Mouse (Mus musculus) bone marrow, adult 2 months (tissue): ENCODE data around the gene Bpifb5. TPM values are rescaled to one million over a fixed set of nuclear protein-coding genes. Genes with fewer than 3 reads are reported as not detected.
"Not testable (repeated sequence)": the region's sequence is repeated elsewhere in the genome, so short reads cannot be mapped to it uniquely, and the experiment has no call there.

Experiments
- H3K27ac ChIP-seq: fragments of 200-500 bp; 2 replicates; pipeline ENCODE4 v1.5.1; 2012; ENCODE audit warnings: low read depth, mild to moderate bottlenecking, control low read depth, inconsistent platforms, low read length; ENCODE audit not compliant: control insufficient read depth, poor library complexity, insufficient read depth
- H3K4me1 ChIP-seq: fragments of 200-500 bp; 2 replicates; pipeline ENCODE4 v1.6.1; 2011; ENCODE audit warnings: low read length; ENCODE audit not compliant: control insufficient read depth, insufficient read depth
- H3K4me3 ChIP-seq: fragments of 200-500 bp; replicated peaks from 2 replicates; pipeline ENCODE3; 2011; ENCODE audit warnings: mild to moderate bottlenecking, low read depth, low read length, control low read depth; ENCODE audit not compliant: control insufficient read depth
- CTCF ChIP-seq: fragments of 200-500 bp; IDR thresholded peaks from 2 replicates; pipeline ENCODE4 v1.5.1; 2011; ENCODE audit warnings: low read length, control low read depth; ENCODE audit not compliant: control insufficient read depth, insufficient read depth
- POLR2A ChIP-seq: fragments of 200-500 bp; IDR thresholded peaks from 2 replicates; pipeline ENCODE4 v1.6.1; 2011; ENCODE audit warnings: low read depth, mild to moderate bottlenecking, control low read depth, low read length, borderline replicate concordance; ENCODE audit not compliant: control insufficient read depth
- WGBS: fragments of 180-500 bp; shearing (Covaris S2); methylation state at CpG from one replicate; pipeline ENCODE4 v1.1.7; 2018; 5-methylcytosine and 5-hydroxymethylcytosine counted together
- polyA plus RNA-seq: library from polyadenylated mRNA; stranded (reverse); fragments of >200 nt; gene quantifications from 2 replicates; pipeline ENCODE4 v1.2.4, GENCODE M21; 2011; ENCODE audit warnings: low replicate concordance; ENCODE audit not compliant: missing spikeins, insufficient read depth, insufficient read length

The Bpifb5 gene
- 0.79 and 2.1 TPM in 2 replicates for polyA plus RNA-seq

GRCm38 (mm10) chr2:154223265-154223916 lies at the start of gene Bpifb5:
TSS of gene Bpifb5 (plus strand) at chr2:154223742.
- 18% methylated on average over 14 of the region's 14 CpGs for WGBS
- Histone ChIP-seq H3K4me1 (no peaks in the 10 kb centered on the region), H3K4me3 (no peak within 1 kb of the TSS), H3K27ac (no peak within 1 kb of the TSS)
- TF ChIP-seq POLR2A (no peak), CTCF (no peak)

- H3K4me1 ChIP-seq, H3K27ac ChIP-seq, H3K4me3 ChIP-seq: not testable (repeated sequence)
- WGBS, result 76% methylated on average over 7 of the region's 7 CpGs
Measured at GRCm38 (mm10) chr2:154181900-154182299, 41.6 kb upstream of the Bpifb5 start.

- H3K4me1 ChIP-seq, H3K4me3 ChIP-seq, H3K27ac ChIP-seq: not testable (repeated sequence)
- 76% methylated on average over 4 of the region's 4 CpGs for WGBS
Measured at GRCm38 (mm10) chr2:154183061-154183460, 40.5 kb upstream of the Bpifb5 start.

DNA sequence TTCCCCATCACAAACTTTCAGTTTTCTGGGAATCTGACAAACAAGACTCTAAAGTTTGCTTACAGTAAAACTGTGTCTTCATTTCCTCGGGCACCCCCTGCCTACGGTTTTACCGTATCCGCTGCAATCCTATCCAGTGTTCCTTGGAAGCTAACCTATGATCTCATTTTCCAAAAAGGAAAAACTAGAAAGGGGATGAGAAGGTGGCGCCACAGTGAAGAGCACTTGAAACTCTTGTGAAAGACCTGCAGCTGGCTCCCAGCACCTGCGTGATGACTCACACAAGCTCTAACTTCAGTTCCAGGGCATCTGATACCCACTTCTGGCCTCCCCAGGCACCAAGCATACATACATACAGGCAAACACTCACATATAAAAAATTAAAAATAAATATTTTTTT lies 38.2 kb upstream of the Bpifb5 start:
- 77% methylated on average over 6 of the region's 6 CpGs for WGBS
- no peak for TF ChIP-seq CTCF
- no peak for TF ChIP-seq POLR2A
- Histone ChIP-seq H3K27ac (no peak overlapping the region), H3K4me1 (no peaks in the 10 kb centered on the region), H3K4me3 (no peak overlapping the region)

GRCm38 (mm10) chr2:154185748-154186147 lies 37.8 kb upstream of the Bpifb5 start:
- WGBS, result 52% methylated on average over 3 of the region's 3 CpGs
- no peak overlapping the region for H3K4me3 ChIP-seq
- no peaks in the 10 kb centered on the region for H3K4me1 ChIP-seq
- TF ChIP-seq POLR2A (no peak), CTCF (no peak)
- H3K27ac ChIP-seq, result no peak overlapping the region

DNA sequence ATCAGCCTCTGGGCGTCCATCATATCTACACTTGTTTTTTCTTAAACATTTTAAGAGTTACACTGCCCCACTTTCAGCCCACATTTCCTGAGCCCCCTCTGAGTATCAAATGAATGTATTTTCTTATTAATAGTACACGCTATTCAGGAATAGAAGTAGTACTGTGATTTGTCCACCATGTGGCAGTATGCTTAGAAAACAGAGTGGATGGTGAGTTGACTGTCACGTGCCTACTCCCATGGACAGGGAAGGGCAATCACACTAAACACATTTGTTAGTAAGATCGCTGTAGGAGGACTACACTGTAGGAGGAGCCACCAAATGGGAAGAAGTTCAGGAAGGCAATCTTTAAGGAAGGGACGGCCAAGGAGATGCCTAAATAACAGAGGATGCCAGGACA lies 36.1 kb upstream of the Bpifb5 start:
- WGBS, result 29% methylated on average over 5 of the region's 5 CpGs
- H3K4me1 ChIP-seq, result no peaks in the 10 kb centered on the region
- H3K4me3 ChIP-seq, result no peak overlapping the region
- H3K27ac ChIP-seq, result no peak overlapping the region
- TF ChIP-seq CTCF (no peak), POLR2A (no peak)

GRCm38 (mm10) chr2:154189877-154190434 lies 33.6 kb upstream of the Bpifb5 start:
- no peak overlapping the region for H3K27ac ChIP-seq
- no peaks in the 10 kb centered on the region for H3K4me1 ChIP-seq
- H3K4me3 ChIP-seq, result no peak overlapping the region
- 77% methylated on average over 7 of the region's 7 CpGs for WGBS
- TF ChIP-seq POLR2A, result no peak
- TF ChIP-seq CTCF, result no peak

DNA sequence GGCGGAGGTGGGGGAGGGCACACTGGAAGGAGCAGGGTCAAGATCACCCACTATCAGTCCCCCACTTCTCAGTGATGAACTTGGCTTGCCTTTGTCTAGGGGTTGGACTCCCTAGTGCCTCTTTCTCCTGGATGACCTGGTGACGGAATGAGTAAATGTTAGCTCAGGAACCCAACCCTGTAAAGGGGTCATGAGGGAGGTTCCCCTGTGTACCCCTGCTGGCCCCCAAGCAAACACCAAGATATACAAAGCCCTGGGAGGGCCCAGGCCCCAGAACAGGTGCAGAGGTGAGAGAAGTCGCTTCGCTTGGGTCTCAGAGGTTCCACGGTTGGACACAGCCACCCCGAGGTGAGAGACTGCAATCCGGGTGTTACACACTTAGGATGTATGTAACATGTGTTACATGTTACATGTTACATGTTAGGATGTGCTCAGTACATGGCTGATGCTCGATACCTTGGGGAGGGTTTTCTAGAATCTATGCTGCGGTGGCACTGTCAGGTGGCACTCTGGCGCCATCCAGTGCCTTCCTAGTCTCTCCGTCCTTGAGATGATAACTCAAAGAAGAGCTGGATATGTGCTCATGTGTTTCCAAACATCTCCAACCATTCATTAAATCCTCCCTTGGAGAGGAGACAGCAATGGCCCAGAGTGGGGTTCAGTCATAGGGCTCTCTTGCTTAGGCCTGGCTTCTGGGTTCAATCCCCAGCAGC lies 32.8 kb upstream of the Bpifb5 start, which contains the start of gene Bpifb1:
TSS of gene Bpifb1 (plus strand) at position 273 of the 713 bp plus-strand sequence.
- no peak within 1 kb of the TSS for H3K4me3 ChIP-seq
- no peak for TF ChIP-seq POLR2A
- TF ChIP-seq CTCF, result no peak
- no peaks in the 10 kb centered on the region for H3K4me1 ChIP-seq
- no peak within 1 kb of the TSS for H3K27ac ChIP-seq
- WGBS, result 85% methylated on average over 11 of the region's 11 CpGs

DNA sequence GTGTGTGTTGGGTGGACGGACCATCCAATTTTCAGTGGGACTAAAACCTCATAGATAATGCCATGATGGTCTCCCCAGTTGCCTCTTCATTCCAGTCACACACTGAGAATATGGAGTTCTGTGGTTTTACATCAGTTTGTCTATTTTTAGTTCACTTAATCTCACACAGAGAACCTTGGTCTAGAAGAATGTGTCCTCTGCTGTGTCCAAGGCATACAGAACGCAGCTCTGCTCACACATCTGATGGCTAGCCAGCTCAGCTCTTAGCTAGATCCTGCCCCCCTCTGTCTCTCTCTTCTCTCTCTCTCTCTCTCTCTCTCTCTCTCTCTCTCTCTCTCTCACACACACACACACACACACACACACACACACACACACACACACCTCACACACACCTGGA lies 31.4 kb upstream of the Bpifb5 start:
- TF ChIP-seq POLR2A (no peak), CTCF (no peak)
- H3K4me3 ChIP-seq, result no peak overlapping the region
- WGBS, result 56% methylated on average over 2 of the region's 2 CpGs
- H3K4me1 ChIP-seq, result no peaks in the 10 kb centered on the region
- no peak overlapping the region for H3K27ac ChIP-seq
